Mouse (Mus musculus) heart, embryonic 12.5 days (tissue): Measurements from ENCODE around the gene Scd1. TPM values are rescaled to one million over a fixed set of nuclear protein-coding genes. Genes with fewer than 3 reads are reported as not detected.
A peak's percentile ranks its signal among the peaks of the same experiment; 100 is the strongest.
"Not testable (repeated sequence)": the region's sequence is repeated elsewhere in the genome, so short reads cannot be mapped to it uniquely, and the experiment has no call there.

Experiments used
- ATAC-seq: fragments of 200-750 bp; cut with Nextera tagmentation; 2 replicates; pipeline ENCODE4 v1.8.0; 2017; ENCODE audit warnings: moderate TSS enrichment, moderate library complexity; ENCODE audit not compliant: insufficient number of reproducible peaks, low FRiP score
- H3K27ac ChIP-seq: fragments of 300-500 bp; sonication (generic); 2 replicates; pipeline ENCODE4 v1.5.1; 2016; ENCODE audit warnings: mild to moderate bottlenecking, moderate library complexity; ENCODE audit not compliant: poor library complexity, severe bottlenecking
- H3K27me3 ChIP-seq: fragments of 300-500 bp; sonication (generic); replicated peaks from 2 replicates; pipeline ENCODE4 v1.6.1; 2016; ENCODE audit warnings: mild to moderate bottlenecking, moderate library complexity
- H3K36me3 ChIP-seq: fragments of 300-500 bp; sonication (generic); 2 replicates; pipeline ENCODE4 v1.6.1; 2016; ENCODE audit warnings: mild to moderate bottlenecking, moderate library complexity
- H3K4me1 ChIP-seq: fragments of 300-500 bp; sonication (generic); replicated peaks from 2 replicates; pipeline ENCODE4 v1.6.1; 2016; ENCODE audit warnings: mild to moderate bottlenecking
- H3K4me2 ChIP-seq: fragments of 300-500 bp; sonication (generic); 2 replicates; pipeline ENCODE4 v1.6.1; 2016; ENCODE audit warnings: mild to moderate bottlenecking, moderate library complexity
- H3K4me3 ChIP-seq: fragments of 300-500 bp; sonication (generic); 2 replicates; pipeline ENCODE4 v1.5.1; 2016; ENCODE audit warnings: mild to moderate bottlenecking
- H3K9ac ChIP-seq: fragments of 300-500 bp; sonication (generic); 2 replicates; pipeline ENCODE4 v1.6.1; 2016; ENCODE audit warnings: mild to moderate bottlenecking, moderate library complexity
- H3K9me3 ChIP-seq: fragments of 300-500 bp; sonication (generic); replicated peaks from 2 replicates; pipeline ENCODE4 v1.6.1; 2016; ENCODE audit warnings: mild to moderate bottlenecking, moderate library complexity
- WGBS: fragments of 180-500 bp; shearing (Covaris S2); methylation state at CpG from one replicate; pipeline ENCODE4 v1.1.7; 2016; 5-methylcytosine and 5-hydroxymethylcytosine counted together
- polyA plus RNA-seq: library from polyadenylated mRNA; unstranded; fragments of >200 nt; fragmentation: Nextera tagmentation; extraction: Ambion mirVana; gene quantifications from 2 replicates; pipeline ENCODE4 v1.2.1, GENCODE M21; 2016

Gene Scd1
- polyA plus RNA-seq, 1 experiment from 2014 or later = 1.1 TPM

DNA sequence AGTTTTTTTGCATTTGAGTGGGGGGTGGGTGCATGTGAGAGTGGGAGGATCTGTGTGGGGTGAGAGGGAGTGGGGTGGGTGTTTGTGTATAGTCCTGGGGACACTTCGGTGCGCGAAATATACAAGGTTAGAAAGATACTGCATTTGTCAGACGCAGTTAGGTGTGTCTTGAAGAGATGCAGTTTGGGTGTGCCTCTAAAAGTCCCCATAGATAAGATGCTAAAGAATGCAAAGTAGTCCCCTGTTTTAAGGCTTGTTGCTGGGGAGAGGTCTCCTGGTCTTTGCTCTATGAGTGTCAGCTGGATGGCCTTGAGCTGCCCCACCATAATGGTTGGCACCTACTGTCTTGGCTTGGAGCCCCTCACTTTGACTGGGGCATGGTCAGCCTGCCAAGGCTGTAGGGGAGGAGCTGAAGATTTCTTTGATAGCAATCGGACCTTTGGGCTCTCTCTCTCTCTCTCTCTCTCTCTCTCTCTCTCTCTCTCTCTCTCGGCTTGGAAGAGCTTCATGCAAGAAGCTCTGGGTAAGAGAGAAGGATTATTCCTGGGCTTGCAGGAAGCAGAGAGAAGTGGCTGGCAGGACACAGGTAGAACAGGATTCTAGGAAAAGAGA is 21.7 kb downstream of the Scd1 start:
- H3K36me3 ChIP-seq = no peaks in the 10 kb centered on the region
- no peak for ATAC-seq
- H3K9ac ChIP-seq = no peak overlapping the region
- peaks cover 17% of the 10 kb centered on the region for H3K4me1 ChIP-seq
- H3K27ac ChIP-seq = no peak overlapping the region
- H3K4me2 ChIP-seq = no peak overlapping the region
- 67% methylated on average over 6 of the region's 6 CpGs for WGBS
- H3K4me3 ChIP-seq = no peak overlapping the region
- H3K27me3 ChIP-seq = no peaks in the 10 kb centered on the region
- H3K9me3 ChIP-seq = no peaks in the 10 kb centered on the region

DNA sequence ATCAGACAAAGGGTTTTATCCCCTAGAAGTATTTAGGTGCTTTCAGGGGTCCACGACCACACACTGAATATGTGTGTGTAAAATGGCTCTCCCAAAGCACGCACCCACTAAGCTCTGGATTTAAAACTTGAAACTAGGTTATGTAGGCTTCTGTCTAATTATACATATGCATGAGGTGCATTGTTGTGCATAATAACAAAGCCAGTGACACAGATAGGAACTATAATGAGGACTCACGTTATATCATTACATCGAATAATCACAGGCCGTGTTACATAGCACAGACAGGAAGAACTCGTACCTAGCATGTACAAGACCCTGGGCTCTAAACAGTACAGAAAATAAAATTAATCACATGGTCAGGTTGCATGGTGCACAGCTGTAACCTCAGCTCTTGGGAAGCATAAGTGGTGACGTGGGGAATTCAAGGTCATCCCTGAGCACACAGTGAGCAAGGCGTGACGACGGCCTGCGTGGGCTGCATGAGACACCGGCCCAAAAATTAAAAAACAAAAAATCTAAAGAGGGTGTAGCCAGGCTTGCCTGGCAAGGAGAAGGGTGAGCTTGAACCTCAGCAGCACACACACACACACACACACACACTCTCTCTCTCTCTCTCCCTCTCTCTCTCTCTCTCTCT is 24.9 kb downstream of the Scd1 start:
- ATAC-seq = no peak
- no peak overlapping the region for H3K27ac ChIP-seq
- no peak overlapping the region for H3K4me2 ChIP-seq
- no peaks in the 10 kb centered on the region for H3K27me3 ChIP-seq
- peaks cover 9% of the 10 kb centered on the region for H3K4me1 ChIP-seq
- H3K9ac ChIP-seq = no peak overlapping the region
- no peaks in the 10 kb centered on the region for H3K36me3 ChIP-seq
- no peak overlapping the region for H3K4me3 ChIP-seq
- WGBS = 84% methylated on average over 12 of the region's 12 CpGs
- H3K9me3 ChIP-seq = no peaks in the 10 kb centered on the region

DNA sequence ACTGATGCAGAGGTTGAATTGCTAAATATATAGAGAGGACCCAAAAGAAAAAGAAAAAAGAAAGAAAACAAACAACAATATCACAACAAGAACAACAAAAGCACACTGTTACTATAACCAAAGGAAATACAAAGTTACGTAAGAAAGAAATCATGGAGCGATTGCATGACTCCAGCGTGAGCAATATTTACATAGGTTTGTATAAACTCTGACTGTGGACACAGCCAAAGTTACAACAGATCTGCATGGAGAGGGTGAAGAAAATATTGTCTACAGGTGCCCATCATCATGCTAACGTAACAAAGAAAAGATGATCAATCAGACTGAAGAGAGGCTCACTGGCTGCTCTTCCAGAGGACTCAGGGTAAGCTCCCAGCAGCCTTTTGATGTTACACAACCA is 27.6 kb downstream of the Scd1 start:
- WGBS = 89% methylated on average over 4 of the region's 4 CpGs

DNA sequence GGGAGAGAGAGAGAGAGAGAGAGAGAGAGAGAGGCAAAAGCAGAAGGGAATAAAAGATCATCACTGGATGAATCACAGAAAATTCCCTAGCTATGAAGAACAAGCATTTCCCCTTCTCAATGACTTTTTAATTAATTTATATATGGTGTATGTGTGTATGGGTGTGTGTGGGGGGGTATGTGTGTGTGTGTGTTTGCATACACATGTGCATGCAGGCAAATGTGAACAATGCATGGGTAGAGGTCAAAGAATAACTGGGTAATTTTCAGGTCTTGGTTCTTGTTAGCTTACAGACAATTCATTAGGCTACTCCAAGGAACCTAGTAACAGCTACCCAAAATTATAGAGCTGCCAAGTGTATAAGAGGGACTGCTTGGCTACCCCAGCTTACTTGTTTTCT is 28.6 kb downstream of the Scd1 start:
- Histone ChIP-seq H3K9me3 (no peaks in the 10 kb centered on the region), H3K27me3 (no peaks in the 10 kb centered on the region), H3K9ac (no peak overlapping the region), H3K4me3 (no peak overlapping the region), H3K4me2 (no peak overlapping the region), H3K4me1 (peaks cover 5% of the 10 kb centered on the region), H3K36me3 (no peaks in the 10 kb centered on the region), H3K27ac (no peak overlapping the region)
- no peak for ATAC-seq

More for the DNA sequence above, 27.6 kb downstream of the Scd1 start:
- no peaks in the 10 kb centered on the region for H3K27me3 ChIP-seq
- no peak overlapping the region for H3K9ac ChIP-seq
- no peaks in the 10 kb centered on the region for H3K36me3 ChIP-seq
- H3K9me3 ChIP-seq = no peaks in the 10 kb centered on the region
- no peak overlapping the region for H3K27ac ChIP-seq
- no peak overlapping the region for H3K4me3 ChIP-seq
- peaks cover 5% of the 10 kb centered on the region for H3K4me1 ChIP-seq
- H3K4me2 ChIP-seq = no peak overlapping the region
- ATAC-seq = no peak

DNA sequence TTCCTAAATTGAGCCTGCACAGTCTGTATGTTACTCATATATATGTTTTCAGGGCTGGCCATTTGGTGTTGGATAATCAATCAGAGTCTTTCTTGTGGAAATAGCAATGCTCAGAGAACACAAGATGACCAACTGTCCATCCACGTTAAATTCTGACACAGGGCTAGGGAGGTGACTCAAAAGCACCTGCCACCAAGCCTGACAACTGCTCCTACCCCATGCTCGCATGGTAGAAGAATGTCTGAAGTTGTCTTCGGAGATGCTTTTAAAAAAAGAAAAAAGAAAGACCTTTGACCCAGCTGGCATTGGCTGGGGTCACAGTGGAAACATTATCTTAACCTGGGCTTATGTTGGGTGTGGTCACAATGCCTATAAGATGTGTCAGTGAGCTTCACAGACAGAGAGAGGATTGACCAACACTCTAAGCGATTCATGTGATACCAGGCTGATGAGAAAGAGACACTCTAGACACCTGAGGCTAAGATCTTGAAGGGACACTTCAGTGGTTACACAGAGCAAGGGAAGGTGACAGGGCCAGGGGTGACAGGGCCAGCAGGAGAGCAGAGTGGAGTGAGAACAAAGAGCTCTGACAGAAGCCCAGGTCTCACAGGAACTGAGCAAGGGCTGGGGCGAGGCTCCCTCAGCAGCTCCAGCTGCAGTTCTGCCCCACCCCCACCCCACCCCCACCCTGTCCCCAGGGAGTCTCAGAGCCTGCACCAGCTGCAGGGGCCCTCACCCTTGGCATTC is 29.9 kb downstream of the Scd1 start:
- Histone ChIP-seq H3K4me3 (no peak overlapping the region), H3K36me3 (no peaks in the 10 kb centered on the region), H3K9me3 (no peaks in the 10 kb centered on the region), H3K9ac (no peak overlapping the region), H3K27me3 (no peaks in the 10 kb centered on the region), H3K4me2 (no peak overlapping the region), H3K27ac (no peak overlapping the region), H3K4me1 (peaks cover 5% of the 10 kb centered on the region)
- WGBS = 42% methylated on average over 5 of the region's 5 CpGs
- no peak for ATAC-seq

DNA sequence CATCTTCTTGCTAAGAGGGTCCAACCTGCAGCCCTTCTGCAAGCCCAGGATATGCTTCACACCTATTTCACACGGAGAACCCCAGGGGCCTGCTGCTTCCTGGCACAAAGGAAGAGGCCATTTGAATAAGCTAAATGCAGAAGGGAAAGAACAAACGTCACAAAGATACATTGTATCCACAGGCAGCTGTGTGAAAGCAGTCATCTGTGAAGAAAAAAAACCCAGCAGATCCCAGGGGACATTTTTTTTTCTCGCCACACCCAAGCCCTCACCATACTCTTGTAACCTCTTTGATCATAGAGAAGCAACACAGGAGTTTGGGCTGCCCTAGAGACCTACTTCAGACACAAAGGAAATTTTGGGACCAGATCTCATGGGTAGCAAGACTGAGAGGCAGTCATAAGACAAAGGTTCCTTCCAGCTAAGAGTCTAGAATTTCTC is 31.1 kb downstream of the Scd1 start:
- WGBS = 41% methylated on average over 3 of the region's 3 CpGs
- H3K27me3 ChIP-seq = peaks cover 8% of the 10 kb centered on the region; the same call in 1 of the 2 replicates
- no peak for ATAC-seq
- H3K4me2 ChIP-seq = no peak overlapping the region
- peaks cover 5% of the 10 kb centered on the region for H3K4me1 ChIP-seq
- no peak overlapping the region for H3K9ac ChIP-seq
- H3K27ac ChIP-seq = no peak overlapping the region
- no peaks in the 10 kb centered on the region for H3K9me3 ChIP-seq
- no peaks in the 10 kb centered on the region for H3K36me3 ChIP-seq
- H3K4me3 ChIP-seq = no peak overlapping the region

DNA sequence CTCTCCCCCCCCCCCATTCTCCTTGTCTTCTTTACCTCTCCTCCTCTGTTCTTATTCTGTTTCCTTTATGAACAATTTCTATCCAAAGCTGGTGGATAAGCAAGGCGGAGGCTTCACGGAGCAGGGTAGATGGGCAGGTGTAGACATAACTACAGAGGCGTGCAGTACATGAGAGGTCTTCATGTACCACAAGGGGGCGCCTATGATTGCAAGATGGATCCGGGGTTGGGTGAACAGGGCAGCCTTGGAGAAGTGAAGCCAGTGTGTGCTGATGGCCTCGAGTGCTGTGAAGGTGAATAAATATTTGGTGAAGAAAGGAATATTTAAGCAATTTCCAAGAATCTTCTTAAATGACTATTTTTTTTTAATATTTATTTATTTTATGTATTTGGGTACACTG is 34.7 kb downstream of the Scd1 start:
- Histone ChIP-seq H3K36me3 (no peaks in the 10 kb centered on the region), H3K9me3 (no peaks in the 10 kb centered on the region), H3K4me2 (no peak overlapping the region), H3K4me3 (no peak overlapping the region), H3K4me1 (peaks cover 4% of the 10 kb centered on the region), H3K27me3 (peaks cover 16% of the 10 kb centered on the region; the same call in 1 of the 2 replicates), H3K27ac (no peak overlapping the region), H3K9ac (no peak overlapping the region)
- WGBS = 18% methylated on average over 6 of the region's 6 CpGs
- 0 out of 2 replicates have a peak, but pooled peaks have one; percentile 61 for ATAC-seq

DNA sequence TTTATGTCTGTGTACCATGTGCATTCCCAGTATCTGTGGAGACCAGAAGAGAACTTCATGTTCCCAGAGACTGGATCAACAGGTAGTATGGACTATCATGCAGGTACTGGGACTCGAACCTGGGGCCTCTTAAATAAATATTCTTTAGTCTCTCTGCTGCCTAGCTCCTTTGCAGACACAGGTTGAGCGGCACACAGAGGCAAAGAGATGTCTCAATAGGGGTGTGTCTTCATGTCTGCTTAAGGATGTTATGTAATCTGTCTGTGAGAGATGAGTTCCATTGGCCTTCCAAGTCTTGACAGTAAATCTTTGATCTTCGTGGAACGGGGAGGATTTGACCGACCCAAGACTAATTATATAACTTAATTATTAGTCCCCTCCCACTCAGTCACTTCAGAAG is 37.4 kb downstream of the Scd1 start:
- no peak overlapping the region for H3K27ac ChIP-seq
- no peaks in the 10 kb centered on the region for H3K4me1 ChIP-seq
- H3K9ac ChIP-seq = no peak overlapping the region
- H3K36me3 ChIP-seq = no peaks in the 10 kb centered on the region
- H3K9me3 ChIP-seq = no peaks in the 10 kb centered on the region
- H3K4me3 ChIP-seq = no peak overlapping the region
- ATAC-seq = no peak
- H3K27me3 ChIP-seq = peaks cover 16% of the 10 kb centered on the region; the same call in 1 of the 2 replicates
- no peak overlapping the region for H3K4me2 ChIP-seq
- WGBS = 76% methylated on average over 5 of the region's 5 CpGs

DNA sequence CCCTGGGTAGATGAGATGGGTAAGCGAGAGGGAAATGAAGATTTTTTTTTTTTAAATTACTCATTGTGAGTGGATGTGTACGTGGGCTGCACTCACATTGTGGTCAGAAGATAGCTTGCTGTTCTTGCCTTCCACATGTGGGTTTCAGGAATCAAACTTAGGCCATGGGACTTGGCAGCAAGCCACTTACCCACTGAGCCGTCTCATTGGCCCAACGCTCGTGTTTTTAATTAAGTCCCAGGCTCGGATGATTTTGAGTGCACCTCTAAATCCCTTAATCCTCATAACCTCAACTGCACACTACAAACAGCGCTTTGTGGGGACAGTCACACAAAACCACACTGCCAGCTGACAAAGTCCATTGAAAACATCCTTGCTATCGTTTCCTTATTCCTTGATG is 38.3 kb downstream of the Scd1 start:
- WGBS = 76% methylated on average over 8 of the region's 8 CpGs
- Histone ChIP-seq H3K4me2 (no peak overlapping the region), H3K4me1 (no peaks in the 10 kb centered on the region), H3K9ac (no peak overlapping the region), H3K4me3 (no peak overlapping the region), H3K27me3 (peaks cover 16% of the 10 kb centered on the region; the same call in 1 of the 2 replicates), H3K36me3 (no peaks in the 10 kb centered on the region), H3K9me3 (no peaks in the 10 kb centered on the region), H3K27ac (no peak overlapping the region)
- no peak for ATAC-seq

DNA sequence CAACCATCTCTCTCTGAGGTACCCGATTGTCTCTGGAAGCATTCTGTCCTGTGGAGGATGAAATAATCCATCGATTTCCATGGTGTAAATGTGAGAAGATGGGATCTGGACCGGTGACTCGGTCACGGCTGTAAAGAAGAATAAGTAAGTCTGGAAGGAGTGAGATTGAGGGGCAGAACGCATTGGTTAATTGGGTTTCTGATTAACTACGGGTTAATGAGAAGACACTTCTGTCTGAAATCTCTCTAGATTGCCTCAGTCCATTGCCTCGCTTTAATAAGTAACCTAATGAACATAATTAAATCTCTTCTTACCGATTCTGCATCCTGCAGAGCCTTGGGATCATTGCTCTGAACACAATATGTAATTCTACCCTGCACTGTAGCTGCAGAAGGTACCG is 40.6 kb downstream of the Scd1 start:
- not testable (repeated sequence) for H3K9me3 ChIP-seq, H3K4me1 ChIP-seq, H3K4me3 ChIP-seq, H3K9ac ChIP-seq, H3K36me3 ChIP-seq, H3K27ac ChIP-seq, ATAC-seq, H3K4me2 ChIP-seq
- 78% methylated on average over 10 of the region's 10 CpGs for WGBS
- H3K27me3 ChIP-seq = peaks cover 13% of the 10 kb centered on the region; the same call in 1 of the 2 replicates

DNA sequence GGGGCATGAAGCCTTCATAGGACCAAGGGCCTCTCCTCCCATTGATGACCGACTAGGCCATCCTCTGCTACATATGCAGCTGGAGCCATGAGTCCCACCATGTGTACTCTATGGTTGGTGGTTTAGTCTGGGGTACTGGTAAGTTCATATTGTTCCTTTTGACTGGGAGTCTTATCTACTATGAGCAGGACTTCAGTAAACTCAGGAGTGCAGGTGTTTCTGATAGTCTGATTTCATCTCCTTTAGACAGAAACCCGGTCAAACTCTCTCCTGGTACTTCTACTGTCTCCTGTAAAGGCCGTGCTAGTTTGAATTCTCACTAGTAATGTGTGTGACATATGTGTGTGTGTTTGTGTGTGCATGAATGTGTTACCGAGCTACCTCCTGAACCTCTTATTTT is 41.9 kb downstream of the Scd1 start:
- 0 out of 2 replicates have a peak, but pooled peaks cover 8% of the 10 kb centered on the region for H3K27me3 ChIP-seq
- no peak overlapping the region for H3K9ac ChIP-seq
- H3K4me2 ChIP-seq = no peak overlapping the region
- no peak for ATAC-seq
- H3K36me3 ChIP-seq = no peaks in the 10 kb centered on the region
- H3K4me3 ChIP-seq = no peak overlapping the region
- no peak overlapping the region for H3K27ac ChIP-seq
- no peaks in the 10 kb centered on the region for H3K9me3 ChIP-seq
- 86% methylated on average over 4 of the region's 4 CpGs for WGBS
- no peaks in the 10 kb centered on the region for H3K4me1 ChIP-seq
